Mouse (Mus musculus) bone marrow, adult 2 months (tissue): ENCODE data around the gene Efna2.

Source experiments
- CTCF ChIP-seq: fragments of 200-500 bp; IDR thresholded peaks from 2 replicates; pipeline ENCODE4 v1.5.1; 2011; ENCODE audit warnings: low read length, control low read depth; ENCODE audit not compliant: control insufficient read depth, insufficient read depth
- POLR2A ChIP-seq: fragments of 200-500 bp; IDR thresholded peaks from 2 replicates; pipeline ENCODE4 v1.6.1; 2011; ENCODE audit warnings: low read depth, mild to moderate bottlenecking, control low read depth, low read length, borderline replicate concordance; ENCODE audit not compliant: control insufficient read depth

DNA sequence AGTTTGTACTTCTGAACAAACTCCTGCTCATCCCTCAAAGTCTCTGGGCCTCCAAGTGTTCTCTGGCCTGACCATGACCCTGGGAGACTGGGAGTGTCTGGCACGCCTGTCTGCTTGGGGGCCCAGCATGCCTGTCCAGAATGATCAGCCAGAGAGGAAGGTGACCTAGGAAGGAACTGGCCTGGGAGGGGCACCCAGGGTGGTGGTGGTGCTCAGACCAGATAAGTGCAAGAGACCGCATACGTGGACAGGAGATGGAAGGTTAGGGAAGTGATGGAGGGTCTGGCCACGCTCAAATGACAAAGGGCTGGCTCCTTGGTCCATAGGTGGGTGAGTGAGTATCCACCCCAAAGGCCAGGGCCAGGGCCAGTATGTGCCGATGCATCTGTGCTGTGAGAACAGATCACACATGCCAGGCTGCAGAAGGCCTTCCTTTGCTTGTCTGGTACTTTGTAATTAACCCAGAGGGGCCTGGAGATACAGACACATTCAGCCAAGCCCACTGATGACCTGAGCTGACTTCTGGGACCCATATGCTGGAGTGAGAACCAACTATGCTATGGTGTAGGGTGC is 32.0 kb upstream of the Efna2 start:
- TF ChIP-seq CTCF (no peak), POLR2A (no peak)
